Mouse (Mus musculus): ENCODE data around the gene Cpeb2.

GRCm38 (mm10) chr5:43184834-43185233 is 48.1 kb upstream of the Cpeb2 start:
- TF ChIP-seq CTCF (IDR thresholded peaks at IDR 0.05; ENCODE audit: insufficient read depth, low read length) (no peak), POLR2A (IDR thresholded peaks at IDR 0.05; ENCODE audit: borderline replicate concordance, extremely low read depth, low read depth, low read length) (no peak)

Data from lung, adult 2 months (tissue).